Mouse (Mus musculus) natural killer cell, adult 2 months (primary cell): ENCODE results near the gene Haus4.

Experiments
- DNase-seq, 2 experiments: peaks; one replicate each; pipeline ENCODE4 v3.0.0; 2022; ENCODE audit warnings: low spot score in 2 of 2

Gene Haus4

GRCm38 (mm10) chr14:54572790-54573736 lies 18.6 kb upstream of the Haus4 start:
- DNase-seq: no peak

DNA sequence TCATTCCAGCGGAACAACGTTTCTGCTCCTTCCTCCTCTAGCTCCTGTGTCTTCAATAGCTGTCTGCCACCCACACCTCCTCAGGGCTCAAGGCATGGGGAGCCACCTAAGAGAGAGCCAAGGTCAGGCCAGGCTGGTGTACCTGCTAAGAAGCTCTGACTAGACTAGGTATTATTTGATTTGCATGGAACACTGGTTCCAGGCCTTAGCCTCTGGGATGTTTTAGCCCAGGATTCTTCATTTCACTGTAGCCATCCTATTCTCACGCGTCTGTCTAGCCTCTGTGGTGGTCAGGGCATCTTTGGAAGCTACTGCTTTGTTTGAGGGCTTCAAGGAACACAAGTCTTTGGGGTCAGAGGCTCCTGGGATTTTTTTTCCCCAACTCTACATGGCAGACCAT lies 17.7 kb upstream of the Haus4 start:
- DNase-seq: no peak

DNA sequence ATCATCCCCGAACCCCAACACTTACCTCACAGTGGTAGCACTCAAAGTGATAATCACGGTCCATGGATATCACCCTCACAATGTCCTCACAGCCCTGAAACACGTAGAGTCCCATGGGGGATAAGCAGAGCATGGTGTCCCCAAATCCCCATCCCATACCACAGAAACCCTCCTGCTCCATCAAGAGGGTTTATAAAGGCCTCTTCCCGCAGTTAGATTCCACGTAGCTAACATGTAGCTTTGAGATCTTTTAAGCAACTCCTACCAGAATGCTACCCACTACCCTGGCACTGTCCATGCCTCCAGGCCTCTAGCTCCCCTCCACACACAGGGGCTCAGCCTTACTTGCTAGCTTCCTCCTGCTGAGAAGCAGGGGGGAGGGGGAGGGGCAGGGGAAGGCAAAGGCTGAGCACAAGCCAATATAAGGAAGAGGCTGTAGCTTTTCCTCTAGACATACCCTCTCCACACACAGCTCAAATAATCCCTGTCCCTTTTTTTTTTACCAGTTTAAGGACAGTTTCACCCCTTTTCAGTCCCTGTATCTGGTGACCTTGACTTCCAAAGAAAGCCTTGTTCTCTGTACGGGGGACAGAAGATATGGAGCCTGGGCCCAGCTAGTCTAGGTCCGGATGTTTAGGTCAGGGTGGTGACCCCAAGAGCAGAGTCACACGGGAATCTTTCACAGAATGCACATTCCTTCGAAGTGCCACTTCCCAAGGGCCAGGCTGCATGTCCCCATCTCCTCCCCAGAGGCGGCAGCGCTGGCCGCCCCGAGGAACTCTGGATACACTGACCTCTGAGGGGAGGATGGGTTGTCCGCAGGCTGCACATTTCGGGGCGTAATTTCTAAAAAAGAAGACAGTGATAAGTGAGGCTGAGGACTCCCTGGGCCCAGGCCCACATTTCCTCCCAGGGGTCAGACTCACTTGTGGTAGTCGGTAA lies 15.3 kb upstream of the Haus4 start:
- no peak for DNase-seq

DNA sequence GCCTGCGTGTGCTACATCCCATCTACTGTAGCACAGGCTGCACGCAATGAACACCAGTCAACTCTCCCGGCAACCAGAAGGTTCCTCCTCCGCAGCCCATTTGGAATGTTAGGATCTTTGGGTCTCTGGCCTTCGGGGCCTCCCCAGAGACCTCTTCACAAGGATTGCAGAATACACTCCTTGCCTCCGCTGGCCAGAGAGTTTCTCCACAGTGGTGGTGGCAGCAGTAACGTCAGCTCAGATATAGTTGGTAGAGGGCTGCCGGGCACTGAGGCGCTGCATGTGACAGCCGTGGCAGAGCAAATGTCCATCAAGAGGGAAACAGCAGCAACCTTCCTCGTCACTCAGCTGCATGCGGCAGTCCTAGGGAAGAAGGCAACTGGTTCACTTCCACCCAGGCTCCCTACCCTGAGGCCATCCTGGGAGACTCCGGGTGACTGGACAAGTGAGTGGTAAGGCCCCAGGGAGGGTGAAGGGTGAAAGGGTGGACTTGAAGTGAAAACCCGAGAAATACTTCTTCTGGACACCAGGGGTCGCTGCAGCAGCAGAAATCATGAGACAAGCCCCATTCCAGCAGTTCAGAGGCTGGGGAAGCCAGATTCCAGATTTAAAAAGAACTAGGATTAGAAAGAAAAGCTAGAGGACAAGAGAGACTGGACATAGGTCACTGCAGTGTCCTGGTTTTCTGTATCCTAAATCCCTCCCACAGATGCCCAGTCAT lies 14.4 kb upstream of the Haus4 start:
- DNase-seq: peak; percentile 45 to 60

DNA sequence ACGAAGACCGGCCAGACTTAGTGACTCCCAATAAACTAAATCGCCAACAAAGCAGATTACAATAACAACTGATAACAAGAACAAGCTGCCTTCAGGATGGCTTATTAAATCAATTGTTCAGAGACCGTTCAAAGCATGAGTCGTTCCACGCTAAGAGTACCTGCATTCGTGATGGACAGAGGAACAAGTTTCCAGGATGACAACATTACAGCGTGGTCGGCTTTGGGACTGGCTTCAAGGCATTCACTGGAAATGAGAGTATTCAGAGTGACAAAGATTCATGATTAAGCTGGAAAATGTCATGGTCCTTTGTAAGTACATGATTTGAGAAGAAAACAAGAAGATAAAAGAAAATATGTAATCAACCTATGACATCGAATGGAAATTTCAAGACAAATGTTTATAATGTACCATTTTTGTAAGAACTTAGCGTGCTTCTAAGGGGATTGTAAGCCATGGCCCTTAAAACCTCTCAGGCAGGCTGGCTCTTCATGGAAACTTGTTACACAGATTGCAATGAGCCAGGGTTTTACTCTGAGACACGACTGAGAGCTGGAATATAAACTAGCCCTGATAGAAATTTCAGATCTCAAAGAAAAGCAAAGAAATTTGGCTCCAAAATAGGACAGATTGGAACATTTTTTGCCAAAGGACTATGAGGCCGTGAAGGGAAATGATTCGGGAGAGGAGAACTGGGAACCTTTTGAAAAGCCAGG lies 6.3 kb upstream of the Haus4 start:
- DNase-seq: no peak

GRCm38 (mm10) chr14:54557330-54557729 lies 2.9 kb upstream of the Haus4 start:
- no peak for DNase-seq

DNA sequence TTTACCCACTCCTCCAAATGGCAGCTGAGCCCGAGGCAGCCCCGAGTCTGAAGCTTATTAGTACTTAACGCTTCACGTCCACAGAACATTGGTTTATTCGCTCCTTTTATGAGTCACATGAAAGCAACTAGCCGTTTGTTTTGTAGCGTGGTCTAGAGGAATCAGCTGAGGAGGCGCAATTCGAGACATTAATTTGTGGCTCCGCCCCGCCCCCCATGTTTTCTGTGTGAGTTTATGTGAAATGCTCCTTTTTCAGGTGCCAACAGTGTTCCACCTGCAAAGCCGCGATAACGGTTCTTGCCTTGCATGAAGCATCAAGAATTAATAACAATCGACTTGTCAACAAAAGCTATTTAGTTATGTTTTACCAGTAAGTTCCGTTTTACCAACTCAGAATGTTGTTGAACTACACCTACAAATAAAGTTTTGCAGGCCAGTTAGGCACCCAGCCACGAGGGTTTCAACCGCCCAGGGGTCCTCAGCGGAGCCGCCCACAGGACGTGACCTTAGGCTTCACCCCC lies 902 bp downstream of the Haus4 start:
- peak; percentile 24 to 30 for DNase-seq

- DNase-seq: no peak
Observed at GRCm38 (mm10) chr14:54544703-54545102, 9.7 kb downstream of the Haus4 start.

- DNase-seq: no peak
Observed at GRCm38 (mm10) chr14:54540771-54541170, 13.6 kb downstream of the Haus4 start.

DNA sequence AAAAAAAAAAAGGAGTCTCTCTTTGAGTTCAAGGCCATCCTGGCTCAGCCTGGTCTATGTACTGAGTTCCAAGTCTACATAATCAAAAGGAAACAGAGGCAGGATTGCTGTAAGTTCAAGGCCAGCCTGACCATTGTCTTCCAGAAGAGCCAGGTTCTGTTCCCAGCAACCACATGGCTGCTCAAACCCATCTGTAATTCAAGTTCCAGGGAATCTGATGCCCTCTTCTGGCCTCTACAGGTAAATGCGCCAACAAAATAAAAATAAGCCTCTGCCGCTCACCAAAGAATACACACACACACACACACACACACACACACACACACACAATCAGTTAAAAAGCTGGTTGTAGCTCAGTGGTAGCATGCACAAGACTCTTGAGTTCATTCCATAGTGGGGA lies 15.8 kb downstream of the Haus4 start:
- no peak for DNase-seq

GRCm38 (mm10) chr14:54528446-54529111 lies 25.8 kb downstream of the Haus4 start:
- peak; percentile 70 to 78 for DNase-seq

DNA sequence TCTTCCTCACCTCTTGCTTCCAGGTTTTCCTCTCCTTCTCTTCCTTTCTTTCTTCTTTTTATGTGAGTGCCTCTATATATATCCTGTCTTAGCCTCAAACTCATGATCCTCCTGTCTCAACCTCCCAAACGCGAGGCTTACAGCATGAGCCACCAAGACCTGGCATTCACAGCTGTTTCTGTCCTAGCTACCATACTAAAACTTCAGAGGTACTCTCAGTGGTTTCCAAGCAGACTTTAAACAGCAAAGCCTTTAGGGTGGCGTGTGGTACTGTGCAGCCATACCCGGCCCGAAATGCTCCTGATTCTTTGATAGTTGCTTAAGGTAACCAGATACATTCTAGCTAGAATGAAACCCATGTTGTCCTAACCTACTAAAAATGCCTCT lies 26.4 kb downstream of the Haus4 start:
- DNase-seq: no peak

- DNase-seq: no peak
Observed at GRCm38 (mm10) chr14:54527227-54528006, 27.0 kb downstream of the Haus4 start.

DNA sequence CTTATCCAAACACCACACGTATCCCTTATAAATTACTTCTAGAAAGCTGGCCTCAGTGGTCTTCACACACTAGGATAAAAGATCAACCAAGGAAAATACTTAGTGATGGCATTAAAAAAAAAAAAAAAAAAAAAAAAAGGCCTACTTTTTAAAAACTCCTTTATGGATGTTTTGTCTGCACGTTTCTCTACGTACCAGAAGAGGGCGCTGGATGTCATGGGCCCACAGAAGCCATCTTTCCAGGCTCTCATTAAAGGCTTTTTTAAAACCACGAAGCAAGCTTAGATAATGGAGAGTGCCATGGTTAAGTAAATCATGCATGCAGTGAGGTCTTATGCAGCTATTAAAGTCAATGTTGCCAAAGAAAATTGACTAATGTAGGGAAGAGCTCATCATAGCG lies 30.8 kb downstream of the Haus4 start:
- no peak for DNase-seq

DNA sequence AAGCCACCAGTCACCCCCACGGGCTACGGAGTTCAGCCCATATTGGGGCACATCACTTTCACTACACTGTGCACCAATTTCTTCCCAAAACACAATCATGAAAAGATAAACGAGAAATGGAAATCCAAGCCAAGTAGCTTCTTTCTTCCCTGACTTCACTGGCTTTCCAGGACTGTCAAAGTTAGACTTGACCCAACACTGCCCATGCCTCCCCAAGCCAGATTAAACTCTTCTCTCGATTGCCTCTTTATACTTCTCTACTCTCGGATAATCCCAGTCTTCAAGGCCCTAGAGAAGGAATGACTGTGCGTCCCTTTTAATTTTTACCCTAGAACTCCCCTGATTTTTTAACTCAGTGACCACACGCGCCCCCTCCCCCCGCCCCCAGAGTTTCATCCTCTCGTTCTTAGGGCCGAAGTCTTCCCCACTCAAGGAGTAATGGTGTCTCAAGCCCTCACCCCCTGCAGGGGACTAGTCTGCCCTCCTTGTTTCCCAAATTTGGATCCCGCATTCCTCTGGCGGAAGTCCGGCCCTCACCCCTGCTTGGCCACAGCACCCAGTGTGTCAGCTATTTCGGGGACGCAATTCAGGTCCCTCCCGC lies 37.6 kb downstream of the Haus4 start:
- no peak for DNase-seq

- no peak for DNase-seq
Observed at GRCm38 (mm10) chr14:54509774-54510173, 44.6 kb downstream of the Haus4 start.

DNA sequence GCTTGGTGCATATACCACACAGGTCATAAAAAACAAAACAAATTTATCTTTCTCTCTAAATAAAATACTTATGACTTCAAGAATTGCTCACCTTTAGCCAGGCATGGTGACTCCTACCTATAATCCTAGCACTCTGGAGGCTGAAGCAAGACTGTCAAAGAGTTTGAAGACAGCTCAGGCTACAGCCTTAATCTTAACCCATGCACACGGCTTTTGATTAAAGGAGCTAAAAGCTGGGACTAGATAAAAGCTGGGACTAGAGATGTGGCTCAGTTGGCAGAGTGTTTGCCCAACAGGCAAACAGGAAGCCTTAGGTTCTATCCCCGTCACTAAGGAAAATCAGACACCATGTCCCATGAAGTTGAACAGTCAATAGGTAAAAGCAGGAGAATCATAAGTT lies 51.3 kb downstream of the Haus4 start:
- DNase-seq: no peak

DNA sequence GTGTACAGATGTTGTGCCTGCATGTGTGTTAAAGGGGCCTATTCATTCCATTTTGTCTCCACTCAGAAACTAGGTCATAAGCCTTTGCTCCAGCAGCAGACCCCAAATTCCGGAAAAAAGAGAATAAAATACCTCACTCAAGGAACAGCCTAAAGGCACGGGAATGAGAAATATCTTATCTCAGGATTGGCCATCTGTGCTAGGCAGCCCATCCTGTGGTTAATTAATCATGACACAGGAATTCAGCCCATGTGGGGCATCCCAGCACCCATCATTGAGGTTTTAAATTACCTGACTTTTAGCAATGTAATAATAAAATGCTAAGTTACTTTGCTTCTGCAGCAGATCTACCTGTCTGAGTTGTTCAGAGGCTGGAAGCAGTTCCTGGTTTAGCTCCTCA lies 53.1 kb downstream of the Haus4 start:
- DNase-seq: no peak

DNA sequence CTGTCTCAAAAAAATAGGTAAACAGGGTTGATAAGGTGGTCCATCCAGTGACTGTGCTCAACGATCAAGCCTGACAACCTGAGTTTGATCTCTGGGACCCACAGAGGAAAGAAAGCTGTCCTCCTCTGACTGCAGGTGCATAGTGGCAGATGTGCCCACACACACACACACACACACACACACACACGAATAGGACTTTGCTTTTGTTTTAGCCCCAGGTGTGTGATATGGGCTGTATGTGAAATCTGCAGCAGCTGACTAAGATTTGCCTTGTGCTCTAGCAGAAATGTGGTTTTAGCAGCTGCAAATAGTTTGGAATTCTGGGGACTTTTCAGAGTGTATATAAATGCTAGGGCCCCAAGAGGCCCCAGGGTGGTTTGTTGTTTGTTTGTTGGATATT lies 55.1 kb downstream of the Haus4 start:
- DNase-seq: no peak
